Mouse (Mus musculus) Muller cell, postnatal 12 days (primary cell): ENCODE results near the gene Krtap9-1.
A peak's percentile ranks its signal among the peaks of the same experiment; 100 is the strongest.
"Not testable (repeated sequence)": the region's sequence is repeated elsewhere in the genome, so short reads cannot be mapped to it uniquely, and the experiment has no call there.

Experiments
- DNase-seq: peaks from one replicate; pipeline ENCODE4 v3.0.0-alpha.2; 2015; ENCODE audit errors: inconsistent ontology term

The Krtap9-1 gene

GRCm38 (mm10) chr11:99873089-99873488, at the start of gene Krtap9-1:
Gene Krtap9-1 (plus strand): TSS chr11:99873389.
- DNase-seq, result not testable (repeated sequence)

- no peak for DNase-seq
Measured at GRCm38 (mm10) chr11:99837966-99838365, 35.2 kb upstream of the Krtap9-1 start, which contains the start of gene 2300003K06Rik. Gene 2300003K06Rik (minus strand): TSS chr11:99838066.

DNA sequence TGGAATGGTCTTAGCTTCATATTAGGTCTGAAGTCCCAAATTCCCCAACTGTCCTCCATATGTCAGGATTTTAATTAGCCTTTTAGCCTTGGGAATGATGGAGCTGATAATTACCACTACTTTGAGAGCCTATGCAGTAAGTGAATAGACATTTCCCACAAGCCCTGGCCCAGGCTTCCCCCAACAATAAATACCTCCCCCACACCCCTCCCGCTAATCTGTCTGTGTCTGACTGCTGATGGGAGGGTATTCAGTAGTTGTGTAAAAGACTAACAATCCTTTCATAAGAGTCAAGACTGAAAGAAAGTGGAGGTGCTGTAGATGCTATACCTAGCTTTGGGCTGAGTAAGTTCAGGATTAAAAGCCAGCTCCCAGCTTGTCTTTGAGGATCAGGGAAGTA, 31.0 kb upstream of the Krtap9-1 start:
- DNase-seq, result no peak

DNA sequence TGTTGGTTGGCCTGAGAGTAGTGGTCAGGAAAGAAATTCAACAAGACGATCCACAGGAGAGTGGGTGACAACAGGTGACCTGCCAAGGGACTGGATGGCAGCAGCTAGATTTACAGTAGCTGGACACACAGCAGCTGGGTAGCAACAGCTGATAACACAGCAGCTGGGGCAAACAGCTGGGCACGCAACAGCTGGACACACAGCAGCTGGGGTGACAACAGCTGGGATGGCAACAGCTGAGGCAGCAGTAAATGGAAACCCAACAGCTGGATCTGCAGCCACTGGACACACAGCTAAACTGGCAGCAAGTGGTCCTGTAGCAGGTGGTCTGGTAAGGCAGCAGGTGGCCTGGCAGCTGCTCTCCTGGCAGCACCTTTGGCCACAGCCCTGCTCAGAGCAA, 26.4 kb upstream of the Krtap9-1 start:
- no peak for DNase-seq

DNA sequence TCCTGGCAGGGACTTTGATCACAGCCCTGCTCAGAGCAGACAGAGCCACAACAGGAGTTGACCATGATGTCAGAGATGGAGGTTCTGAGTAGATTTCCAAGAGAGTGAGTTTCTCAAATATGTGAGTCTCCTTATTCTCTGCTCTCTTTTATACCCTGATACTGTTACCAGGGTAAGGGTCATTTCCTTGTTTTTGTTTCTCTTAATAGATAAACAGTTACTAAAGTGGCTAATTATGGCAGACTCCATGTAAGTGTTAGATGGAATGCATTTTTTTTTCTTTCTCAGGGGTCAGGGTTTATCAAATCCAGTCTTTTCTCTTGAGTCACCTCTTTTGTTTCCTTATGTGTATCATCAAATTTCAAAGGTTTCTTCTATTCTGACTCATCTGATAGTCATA, 21.7 kb upstream of the Krtap9-1 start, which contains the start of gene Krtap4-16:
TSS of gene Krtap4-16 (minus strand) at position 101 of the 400 bp plus-strand sequence.
- DNase-seq, result no peak

- DNase-seq, result no peak
Measured at GRCm38 (mm10) chr11:99854121-99854520, 19.1 kb upstream of the Krtap9-1 start.

DNA sequence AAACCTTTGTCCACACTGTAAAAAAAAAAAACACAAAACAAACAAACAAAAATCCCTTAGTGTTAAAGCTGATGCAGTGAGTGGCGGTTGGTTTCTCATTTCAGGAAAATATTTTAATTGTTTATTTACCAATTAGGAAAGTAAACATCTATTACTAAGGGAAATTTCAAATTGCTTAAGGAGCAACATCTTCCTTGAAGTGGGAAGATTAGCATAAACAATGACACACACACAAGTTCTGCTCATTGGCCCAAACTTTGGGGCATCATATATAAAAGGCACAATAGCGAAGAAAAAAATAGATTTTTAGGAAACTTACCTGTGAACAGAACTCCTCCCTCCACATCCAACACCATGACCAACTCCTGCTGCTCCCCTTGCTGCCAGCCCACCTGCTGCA, 15.6 kb upstream of the Krtap9-1 start, which contains the start of gene Gm11568:
TSS of gene Gm11568 (plus strand) at position 301 of the 400 bp plus-strand sequence.
- DNase-seq, result no peak

DNA sequence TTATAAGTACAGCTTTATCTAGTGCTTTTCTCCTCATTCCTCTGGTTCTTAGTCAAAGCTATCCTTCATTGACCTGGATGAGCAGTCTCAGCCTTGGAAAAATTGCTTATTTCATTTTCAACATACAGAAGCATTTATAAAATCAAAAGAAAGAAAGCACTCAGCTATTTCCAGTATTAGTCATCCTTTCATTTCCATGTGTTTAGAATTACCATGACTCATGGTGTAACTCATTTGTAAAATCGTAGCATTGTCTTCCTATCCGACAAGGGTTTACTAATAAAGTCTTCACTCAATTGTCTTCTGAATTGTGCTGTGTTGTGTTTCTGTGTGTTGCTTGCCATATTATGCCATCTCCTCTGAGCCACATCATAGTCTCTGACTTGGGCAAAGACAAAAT, 14.4 kb upstream of the Krtap9-1 start:
- peak; percentile 87 for DNase-seq

DNA sequence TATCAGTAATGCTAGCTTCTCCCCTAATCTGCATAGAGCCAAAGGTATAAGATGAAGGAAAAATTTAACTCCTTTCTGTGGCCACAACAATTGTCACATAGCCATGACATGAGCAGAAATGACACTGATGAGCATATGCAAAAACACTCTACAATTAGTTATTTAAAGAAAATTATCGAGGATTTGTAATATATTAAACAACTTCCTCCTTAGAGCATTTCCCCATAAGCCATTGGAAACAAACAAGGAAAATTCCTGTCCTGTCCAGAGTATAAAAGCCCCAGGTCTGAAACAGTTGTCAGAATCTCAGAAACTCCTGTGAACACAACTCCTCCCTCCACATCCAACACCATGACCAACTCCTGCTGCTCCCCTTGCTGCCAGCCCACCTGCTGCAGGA, 9.0 kb upstream of the Krtap9-1 start, which contains the start of gene Gm11559:
TSS of gene Gm11559 (plus strand) at position 301 of the 400 bp plus-strand sequence.
- not testable (repeated sequence) for DNase-seq

- not testable (repeated sequence) for DNase-seq
Measured at GRCm38 (mm10) chr11:99878887-99879286, 5.7 kb downstream of the Krtap9-1 start, which contains the start of gene Gm11567. Gene Gm11567 (plus strand): TSS chr11:99879187.

- DNase-seq, result no peak
Measured at GRCm38 (mm10) chr11:99907620-99908019, 34.4 kb downstream of the Krtap9-1 start, which contains the start of gene Krtap31-1. Gene Krtap31-1 (plus strand): TSS chr11:99907920.

GRCm38 (mm10) chr11:99914451-99914850, 41.3 kb downstream of the Krtap9-1 start, which contains the start of gene Gm11565:
Gene Gm11565 (plus strand): TSS chr11:99914751.
- no peak for DNase-seq
